Mouse (Mus musculus) testis, postnatal 10 days (tissue): ENCODE measurements around the gene Ap3b1.
A peak's percentile ranks its signal among the peaks of the same experiment; 100 is the strongest.

Experiments used
- DNase-seq: peaks from one replicate; pipeline ENCODE4 v3.0.0; 2021; ENCODE audit warnings: low spot score

Gene Ap3b1

DNA sequence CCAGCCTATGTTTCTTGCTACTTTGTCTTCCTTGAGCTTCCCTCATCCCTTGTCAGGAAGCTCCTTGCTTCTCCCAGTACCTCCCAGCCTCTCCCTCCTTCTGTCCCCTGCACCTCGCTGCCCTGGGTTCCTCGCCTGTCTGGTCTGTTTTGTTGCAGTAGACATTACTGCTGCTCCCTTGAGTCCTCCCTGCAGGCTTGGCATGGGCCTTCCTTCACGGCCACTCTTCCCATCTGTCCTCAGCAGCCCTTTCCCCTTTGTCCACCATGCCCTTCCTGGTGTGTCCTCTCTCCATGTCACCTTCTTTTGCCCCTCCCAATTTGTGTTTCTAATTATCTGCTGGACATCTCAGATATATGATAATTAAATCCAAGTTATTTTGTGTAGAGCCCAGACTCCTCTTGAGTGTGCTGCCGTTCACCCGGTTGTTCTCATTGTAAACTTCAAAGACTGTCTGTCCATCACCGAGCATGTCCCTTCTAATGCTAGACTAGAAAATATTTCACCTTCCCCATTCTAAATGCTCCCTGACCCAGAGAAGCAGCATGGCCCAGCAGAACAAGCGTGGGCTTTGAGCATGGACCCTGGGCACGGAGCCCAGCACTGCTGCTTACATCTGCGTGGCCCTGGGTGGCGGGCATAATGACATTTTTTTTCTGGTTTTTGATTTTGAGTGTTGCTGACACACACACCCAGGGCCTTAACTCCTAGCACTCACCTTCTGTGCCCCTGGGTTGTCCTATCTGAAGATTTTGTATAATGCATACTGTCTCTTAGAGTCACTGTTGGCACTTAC is 181.3 kb downstream of the Ap3b1 start:
- DNase-seq, result no peak

DNA sequence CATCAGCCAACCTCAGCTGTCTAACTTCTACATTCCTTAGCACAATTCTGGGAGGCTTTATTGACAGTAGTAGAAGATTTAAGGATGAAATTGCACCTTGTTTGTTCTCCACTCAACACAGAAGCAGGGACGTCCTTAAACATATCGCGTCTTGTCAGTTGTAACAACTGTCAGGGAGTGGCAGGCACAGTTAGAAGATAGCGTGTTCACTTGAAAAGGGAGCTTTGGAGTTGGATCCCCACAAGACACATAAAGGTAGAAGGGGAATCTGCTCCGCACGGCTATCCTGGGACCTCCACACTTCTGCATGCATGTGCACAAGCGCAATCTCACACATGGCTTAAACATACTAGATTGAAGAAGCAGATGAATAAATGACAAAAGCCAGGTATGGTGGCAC is 183.3 kb downstream of the Ap3b1 start:
- no peak for DNase-seq

DNA sequence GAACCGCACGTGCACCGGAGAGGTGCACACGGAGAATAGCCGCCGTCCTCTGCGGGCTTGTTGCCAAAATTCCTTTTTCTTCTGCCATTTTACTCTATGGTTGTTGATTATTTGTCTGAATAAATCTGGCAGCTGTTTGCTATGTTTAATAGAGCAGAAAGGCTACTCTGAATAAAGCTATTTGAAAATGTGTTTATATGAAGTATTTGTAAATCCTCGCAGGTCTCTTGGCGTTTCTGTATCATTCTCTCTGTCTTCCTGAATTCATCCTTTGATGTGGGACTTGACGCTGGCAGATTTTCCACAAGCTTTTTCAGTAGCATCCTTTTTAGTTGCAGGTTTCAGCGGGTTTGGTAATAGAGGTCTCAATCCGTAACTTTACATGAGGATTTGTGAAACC is 185.5 kb downstream of the Ap3b1 start:
- no peak for DNase-seq

DNA sequence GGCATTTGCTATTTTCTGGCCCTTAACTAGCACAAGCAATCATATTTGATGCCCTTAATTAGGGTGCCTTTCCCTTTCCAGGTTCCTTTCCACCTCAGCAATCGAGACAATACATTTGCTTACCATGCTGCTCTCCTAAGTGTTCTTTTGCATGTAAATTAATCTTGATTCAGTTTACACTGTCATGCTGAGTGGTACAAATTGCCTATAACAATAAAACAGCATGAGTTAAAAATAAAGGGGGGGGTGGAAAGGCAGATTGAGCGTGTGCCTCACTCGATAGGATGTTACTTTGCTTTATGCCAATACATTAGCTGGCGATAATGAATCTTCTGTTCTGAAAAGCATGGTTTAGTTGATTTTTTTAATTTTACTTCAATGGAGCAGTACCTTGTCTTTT is 187.0 kb downstream of the Ap3b1 start:
- no peak for DNase-seq

DNA sequence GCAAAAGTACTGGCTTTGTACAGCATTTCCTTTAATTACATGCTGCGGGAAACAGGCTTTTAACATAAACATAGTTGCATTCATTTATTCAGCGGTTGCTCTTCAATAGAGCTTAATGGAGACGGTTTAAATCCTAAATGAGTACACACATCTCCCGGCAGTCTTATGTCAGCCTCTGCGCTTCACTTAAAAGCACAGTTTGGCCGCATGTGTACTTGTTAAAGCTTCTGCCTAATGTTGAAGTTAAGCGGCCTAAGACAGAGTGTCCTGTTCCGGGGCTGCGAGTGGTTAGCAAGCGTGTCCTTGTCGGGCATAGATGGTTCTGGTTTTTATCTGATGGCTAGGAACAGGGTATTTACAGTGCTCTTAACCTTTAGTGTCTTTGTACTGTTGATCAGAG is 187.5 kb downstream of the Ap3b1 start:
- no peak for DNase-seq

DNA sequence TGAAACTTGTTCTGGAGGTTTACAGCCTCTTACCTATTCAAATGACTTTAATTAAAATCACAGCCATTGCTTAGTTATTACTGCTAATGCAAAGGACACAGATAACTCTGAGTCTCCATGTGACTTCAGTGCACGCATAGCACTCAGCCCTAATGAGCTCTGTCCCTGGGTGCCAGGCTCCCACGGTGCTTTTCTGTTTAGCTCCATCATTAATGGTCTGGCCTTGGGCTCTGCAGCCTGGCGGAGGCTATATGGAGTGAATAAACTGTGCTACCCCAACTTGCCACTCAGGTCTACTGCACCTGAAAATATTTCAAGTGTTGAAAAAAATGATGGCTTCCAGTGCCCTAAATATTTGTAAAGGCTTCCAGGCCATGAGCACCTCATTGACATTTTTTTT is 190.8 kb downstream of the Ap3b1 start:
- DNase-seq, result no peak

DNA sequence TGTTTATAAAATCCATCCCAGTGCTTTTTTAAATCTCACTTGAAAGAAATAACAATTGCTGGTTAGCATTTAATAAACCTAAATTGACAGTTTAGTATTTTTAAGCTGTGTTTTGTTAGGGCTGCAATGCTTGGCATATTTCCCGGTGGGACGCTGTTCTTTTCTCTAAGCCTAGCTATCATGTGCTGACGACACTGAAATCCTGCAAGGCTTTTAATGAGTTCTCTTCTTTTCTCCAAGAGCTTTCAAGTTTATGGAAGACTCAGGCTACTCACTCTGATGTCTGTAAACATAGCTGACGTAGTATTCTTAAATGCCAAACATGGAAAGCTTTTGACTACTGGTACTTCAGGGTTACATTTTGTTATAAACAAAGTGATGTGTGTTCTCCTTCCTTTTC is 191.3 kb downstream of the Ap3b1 start:
- no peak for DNase-seq

DNA sequence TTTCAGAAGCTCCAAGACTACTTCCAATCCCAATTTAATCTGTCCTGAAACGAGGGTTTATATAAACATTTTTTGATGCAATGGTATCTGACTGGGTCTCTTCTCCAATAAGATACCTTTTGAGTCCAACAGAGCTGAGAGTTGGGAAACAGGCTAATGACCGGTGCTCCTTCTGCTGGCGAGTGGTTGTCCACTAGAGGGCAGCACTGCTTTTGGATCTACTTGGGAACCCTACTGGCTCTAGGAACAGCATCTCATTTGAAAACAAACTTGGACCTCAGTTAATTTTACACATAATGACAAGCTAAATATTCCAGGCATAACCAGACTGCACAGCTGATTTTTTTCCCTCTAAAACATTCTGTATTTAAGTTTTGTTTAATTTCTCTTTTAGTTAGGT is 201.3 kb downstream of the Ap3b1 start:
- peak; percentile 88 for DNase-seq

DNA sequence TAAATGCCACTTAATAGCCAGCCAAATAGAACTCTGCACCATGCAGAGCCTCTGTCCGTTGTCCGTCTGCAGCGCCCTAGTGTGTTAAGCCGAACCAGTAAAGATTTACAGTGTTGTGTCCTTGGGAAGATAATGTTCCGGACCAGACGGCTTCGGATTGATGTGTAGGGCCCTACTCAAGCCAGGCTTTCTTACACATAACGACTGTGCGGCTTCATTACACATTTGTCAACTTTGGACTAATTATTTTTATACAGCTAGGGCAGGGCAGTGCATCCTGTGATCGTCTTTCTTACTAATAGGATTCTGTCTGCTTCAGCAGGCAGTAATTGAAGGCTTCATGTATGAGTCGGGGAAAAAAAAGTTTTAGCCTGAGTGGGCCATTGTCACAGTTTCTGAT is 202.1 kb downstream of the Ap3b1 start:
- no peak for DNase-seq

DNA sequence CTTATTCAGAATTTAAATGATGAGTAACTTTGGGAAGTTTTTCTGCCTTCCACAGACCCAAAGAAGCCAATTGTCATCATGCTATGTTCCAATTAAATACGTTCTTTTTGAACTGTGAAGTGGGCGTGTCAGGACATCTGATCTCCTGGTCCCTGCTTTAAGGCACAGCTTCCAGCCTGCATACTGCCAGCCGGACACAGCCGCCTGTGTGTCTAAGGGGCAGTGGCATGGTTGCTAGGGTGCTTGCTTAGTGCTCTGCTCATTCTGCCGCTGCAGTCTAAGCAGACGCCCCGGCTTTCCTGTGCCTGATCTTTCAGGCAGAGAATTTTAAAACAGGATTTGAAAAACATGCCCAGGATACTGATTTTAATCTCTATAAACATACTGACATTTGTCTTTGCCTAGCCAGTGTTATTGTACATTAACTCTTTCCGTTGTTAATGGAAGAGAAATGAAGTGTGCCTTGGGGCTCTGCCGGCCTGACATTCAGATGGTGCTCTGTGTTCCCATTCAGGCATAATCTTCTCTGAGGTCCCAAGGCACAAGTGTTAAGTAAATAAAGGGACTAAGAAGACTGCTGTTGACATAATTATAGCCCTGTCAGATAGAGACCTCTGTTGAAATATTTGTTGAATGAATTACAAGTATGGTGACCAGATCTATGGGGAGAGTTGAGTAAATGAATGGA is 204.0 kb downstream of the Ap3b1 start:
- DNase-seq, result peak; percentile 33

DNA sequence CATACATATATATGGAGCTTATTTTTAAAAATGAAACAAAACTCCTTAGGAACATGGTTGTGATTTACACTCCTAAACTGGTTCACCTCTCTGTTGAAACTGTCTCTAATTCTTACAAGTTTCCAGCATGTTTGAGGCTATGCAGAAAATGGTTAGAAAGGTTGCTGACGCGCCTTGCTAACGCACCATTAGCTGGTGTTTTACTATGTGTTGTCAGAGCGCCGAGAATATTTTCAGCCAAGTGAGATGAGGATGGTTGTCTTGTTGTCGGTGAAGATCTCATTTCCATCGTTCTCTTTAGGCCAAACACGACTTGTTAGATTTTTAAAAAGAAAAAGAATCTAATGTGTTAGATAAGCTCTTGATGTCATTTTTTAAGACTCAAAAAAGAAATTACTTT is 205.1 kb downstream of the Ap3b1 start:
- DNase-seq, result no peak

DNA sequence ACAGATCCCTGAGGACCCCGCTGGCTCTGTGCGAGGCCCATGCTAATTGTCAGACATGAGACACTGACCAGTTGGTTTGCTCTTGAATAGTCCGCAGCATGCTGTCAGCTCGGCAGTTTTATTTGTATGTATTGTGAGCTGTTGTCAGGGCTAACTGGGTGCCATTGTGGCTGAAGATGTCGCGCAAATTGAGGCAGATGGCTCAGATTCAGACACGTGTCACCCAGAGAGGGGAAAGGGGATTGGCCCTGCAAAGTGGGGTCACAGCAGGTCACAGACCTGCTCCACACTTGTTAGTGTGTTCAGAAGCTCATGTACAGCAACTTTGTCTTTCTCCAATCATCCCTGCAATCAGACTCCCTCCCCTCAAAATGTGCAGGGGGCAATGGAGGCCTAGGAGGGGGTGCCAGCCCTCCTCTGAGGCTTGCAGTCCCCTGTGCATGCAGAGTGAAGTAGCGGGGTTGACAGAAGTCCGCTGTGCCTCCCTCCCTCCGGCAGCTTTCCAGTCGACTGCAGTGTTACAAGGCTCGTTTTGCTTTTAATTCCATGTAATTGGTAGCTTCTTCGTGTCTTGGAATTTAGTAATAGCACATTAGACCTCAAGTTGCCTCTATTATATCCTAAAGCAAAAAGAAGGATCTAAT is 205.7 kb downstream of the Ap3b1 start:
- peak; percentile 25 for DNase-seq

DNA sequence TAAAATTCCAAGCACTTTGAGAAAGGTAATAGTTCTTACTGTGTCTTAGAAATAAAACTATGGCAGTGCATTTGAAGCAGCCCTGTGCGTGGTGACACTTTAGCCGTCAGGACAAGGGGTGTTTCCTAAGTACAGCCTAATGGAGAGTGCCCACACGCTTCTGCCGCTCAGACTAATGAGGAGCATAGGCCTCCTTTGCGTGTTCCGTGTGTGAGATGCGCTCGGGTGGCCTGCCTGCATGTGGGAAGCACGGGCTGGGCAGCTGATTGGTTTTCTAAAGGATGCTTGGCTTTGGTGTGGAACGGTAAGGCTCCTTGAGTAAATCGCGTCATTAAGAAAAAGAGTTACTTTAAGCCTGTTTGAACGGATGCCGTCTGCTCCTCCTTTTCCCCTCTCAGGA is 206.4 kb downstream of the Ap3b1 start:
- DNase-seq, result peak; percentile 27

DNA sequence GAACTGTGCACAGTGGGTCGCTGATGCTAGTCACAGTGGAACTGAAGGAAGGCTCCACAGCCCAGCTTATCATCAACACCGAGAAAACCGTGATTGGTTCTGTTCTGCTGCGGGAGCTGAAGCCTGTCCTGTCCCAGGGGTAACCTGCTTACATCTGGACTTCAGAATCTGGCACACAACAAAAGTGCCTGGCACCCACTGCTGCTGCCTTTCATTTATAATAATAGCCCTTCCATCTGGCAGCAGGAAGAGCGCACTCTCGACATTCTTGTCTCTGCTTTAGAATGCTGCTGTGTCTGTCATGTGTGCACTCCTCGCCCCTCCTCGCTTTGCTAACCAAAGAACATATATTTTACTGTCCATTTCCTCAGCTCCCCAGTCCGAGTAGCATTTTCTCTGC is 206.9 kb downstream of the Ap3b1 start:
- no peak for DNase-seq

DNA sequence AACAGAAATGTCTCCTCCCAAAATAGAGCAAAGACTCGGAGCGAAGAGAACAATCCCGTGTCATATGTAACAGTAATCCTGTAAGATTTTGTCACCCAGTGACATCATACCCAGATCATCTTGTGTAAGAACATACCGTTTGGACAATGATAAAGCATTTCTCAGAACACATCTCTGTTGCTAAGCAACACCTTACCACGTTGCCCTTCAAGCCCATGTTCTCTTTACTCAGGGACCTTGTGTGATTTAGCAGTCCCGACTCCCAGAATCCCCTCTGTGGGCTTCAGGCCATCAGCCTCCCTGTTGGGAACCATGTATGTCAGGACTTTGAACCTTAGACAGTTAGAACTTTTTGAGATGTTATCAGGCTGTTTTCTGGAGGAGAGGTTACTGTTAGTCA is 209.0 kb downstream of the Ap3b1 start:
- DNase-seq, result peak; percentile 29

DNA sequence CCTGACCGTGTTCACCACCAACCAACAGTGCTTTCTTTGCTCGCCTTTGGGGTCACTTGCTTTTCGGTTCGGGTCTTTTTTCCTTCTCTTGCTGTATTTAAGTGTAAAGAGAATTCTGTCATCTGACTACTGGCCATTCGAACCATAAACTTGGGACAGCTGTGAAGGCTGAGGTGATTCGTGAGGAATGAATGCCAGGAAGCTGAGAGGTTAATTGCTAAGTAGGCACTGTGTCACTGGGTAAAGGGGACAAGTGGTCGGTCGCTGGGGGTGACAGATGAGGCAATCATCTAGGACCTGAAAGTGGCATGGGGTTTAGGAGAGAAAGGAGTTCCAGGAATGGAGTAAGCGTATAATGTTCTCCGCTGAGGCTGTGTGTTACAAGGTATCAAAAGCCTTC is 212.2 kb downstream of the Ap3b1 start:
- no peak for DNase-seq

DNA sequence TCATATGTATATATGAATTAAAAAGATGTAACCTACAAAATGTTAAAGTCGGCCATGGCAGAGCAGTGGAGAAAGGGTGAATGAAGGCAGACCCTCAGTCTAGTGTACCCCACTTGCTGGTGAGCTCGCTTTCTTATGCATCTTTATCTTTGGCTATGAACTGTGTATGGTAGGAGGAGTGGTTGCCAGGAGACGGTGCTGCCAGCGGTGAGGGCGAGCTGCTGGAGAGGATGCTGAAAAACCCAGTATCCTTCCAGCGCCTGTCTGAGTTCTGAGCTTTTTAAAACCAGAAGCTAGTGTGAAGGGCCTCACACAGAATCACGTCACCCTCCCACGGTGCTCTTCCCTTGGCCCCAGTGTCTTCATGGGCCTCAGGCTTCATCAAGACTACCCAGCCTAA is 214.6 kb downstream of the Ap3b1 start:
- no peak for DNase-seq

DNA sequence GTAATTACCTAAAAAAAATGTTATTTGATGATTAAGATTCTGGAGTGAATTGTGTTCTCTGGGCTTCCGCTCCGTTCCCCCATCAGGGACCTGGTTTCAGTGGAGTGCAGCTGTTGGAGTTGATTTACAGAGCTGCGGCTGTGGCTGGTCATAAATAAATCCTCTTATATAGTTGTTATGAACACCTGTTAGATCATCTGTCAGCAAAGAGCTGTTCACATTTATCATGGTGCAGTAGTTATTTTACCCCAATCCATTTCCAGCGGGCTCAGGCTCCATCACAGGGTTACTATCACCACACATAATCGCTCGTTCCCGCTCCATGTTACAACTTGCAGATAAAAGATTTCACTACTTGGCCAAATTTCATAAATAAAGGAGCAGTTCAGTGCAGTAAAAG is 215.1 kb downstream of the Ap3b1 start:
- no peak for DNase-seq

DNA sequence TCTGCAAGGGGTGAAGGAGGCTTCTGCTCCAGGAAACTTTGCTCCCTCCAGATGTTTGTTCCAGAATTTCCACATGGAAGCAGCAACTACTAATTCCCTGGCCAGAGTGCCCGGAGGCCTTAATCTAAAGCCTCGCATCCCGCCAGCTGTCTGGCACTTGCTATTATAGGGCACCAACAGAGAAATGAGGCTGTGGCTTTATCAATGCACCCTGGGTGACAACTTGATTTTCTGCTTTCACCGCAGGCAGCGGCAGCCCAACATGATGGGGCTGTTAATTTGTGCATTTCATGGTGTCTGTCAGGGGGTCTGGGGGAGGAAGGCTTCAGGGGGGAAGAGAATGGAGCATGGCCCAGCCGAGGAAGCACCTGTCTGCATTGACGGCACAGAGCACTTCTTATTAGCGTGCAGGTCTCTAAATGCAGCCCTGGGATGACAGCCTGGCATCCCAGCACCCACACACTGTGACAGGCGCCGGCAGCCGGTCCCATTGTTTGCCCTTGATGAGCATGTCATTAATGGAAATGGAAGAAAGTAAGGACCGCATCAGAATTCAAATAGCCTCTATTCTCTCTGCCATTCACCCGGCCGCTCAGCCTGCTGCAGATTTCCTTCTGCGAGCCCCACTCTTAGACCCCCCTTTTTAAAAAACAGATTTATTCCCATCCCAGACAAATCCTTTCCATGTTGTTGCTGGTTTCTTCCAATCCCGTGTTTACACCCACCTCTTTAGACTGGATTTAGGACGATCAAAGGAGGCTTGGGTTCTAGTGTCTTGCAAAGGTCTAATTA is 217.0 kb downstream of the Ap3b1 start:
- DNase-seq, result no peak

DNA sequence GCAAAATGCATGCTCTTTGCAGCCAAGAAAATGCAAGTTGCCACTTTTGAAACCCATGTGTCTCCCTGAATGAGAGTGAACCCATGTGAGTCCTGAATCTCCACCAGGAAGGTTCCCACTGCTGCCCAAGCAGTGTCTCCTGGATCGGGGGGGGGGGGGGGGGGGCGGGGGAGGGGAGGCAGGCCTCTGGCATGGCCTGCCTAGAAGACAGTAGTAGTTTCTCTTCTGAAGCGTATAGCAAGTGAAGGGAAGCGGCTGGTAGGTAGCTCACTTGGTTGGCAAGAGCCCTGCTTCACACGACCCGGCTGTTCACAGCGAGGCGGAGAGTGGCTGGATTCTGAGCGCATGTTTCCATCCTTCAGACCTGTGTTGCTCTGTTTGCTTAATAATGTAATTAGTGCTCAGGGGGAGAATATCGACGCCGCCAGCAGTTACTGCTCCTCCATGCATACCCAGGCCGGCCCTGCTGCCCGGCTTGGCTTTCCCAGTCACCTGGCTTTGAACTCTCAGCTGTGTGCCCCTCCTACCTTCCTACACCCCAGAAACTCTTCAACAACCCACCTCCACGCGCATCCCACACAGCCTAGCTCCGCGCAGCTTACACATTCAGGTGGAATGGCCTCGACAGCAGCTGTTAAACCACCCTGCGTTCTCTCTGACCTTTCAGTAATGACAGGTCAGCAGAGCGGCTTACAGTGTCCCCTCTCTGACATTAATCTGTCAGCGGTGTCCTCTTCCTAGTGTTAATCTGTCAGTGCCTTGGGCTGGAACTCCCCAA is 217.8 kb downstream of the Ap3b1 start:
- no peak for DNase-seq

DNA sequence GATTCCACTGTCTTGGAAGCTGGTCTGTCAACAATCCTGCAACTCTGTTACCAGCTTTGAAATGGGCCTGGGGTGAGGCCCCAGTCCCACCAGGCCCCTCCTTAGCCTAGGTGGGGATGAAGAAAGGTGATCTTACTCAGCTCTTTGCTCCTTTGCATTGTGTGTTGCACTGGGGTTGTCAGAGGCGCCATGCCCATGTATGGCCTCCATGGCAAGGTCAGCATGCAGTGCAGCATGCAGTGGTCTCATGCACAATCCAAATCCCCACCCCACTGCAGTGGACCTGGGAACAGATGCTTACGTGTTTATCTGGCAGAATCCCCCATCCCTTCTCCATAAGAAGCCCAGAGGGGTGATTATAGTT is 218.4 kb downstream of the Ap3b1 start:
- DNase-seq, result no peak

DNA sequence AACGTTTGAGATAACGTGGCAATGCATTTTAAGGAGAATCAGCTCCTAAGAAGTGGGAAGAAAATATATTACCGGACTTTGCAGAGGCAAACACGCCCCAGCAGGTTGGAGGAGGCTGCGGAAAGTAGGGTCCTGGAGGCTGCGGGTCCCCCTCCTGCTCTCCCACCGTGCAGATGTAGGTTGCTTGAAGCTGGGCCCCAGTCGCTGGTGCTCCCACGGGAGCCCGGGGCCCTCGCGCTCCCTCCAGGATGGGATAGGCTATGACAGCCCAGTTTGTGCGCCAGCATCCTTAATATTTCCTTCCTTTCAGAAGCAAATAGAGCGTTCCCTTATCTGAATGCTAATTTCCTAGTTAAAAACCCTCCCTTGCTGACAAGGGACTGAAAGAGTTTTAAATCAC is 236.5 kb downstream of the Ap3b1 start:
- no peak for DNase-seq
